Mouse (Mus musculus) CH12.LX (cell line): ENCODE data around the gene Nnat. TPM values are rescaled to one million over a fixed set of nuclear protein-coding genes. Genes with fewer than 3 reads are reported as not detected.

Experiments
- DNase-seq: peaks from one replicate; pipeline ENCODE4 v3.0.0-alpha.2; 2013; ENCODE audit errors: extremely low read depth
- H3K27ac ChIP-seq: 2 replicates; pipeline ENCODE4 v1.5.1; 2012; ENCODE audit warnings: low read depth, mild to moderate bottlenecking, control low read depth, moderate library complexity; ENCODE audit not compliant: insufficient read depth
- H3K27me3 ChIP-seq: replicated peaks from 2 replicates; pipeline ENCODE3; 2012; ENCODE audit warnings: inconsistent platforms
- H3K36me3 ChIP-seq, 2 experiments: replicated peaks in 1 of 2; 2 replicates each; pipeline versions ENCODE3 to v1.6.1; 2012; ENCODE audit warnings: inconsistent platforms in 1 of 2, low read length in 1 of 2, mild to moderate bottlenecking in 1 of 2, mixed read lengths in 1 of 2, moderate library complexity in 1 of 2; ENCODE audit not compliant: control insufficient read depth in 1 of 2, insufficient read depth in 1 of 2
- H3K4me1 ChIP-seq, 2 experiments: 2 replicates each; pipeline ENCODE4 v1.6.1; 2012; ENCODE audit warnings: inconsistent platforms in 1 of 2, moderate library complexity in 1 of 2; ENCODE audit not compliant: insufficient read depth in 2 of 2, control insufficient read depth in 1 of 2
- H3K4me2 ChIP-seq: 2 replicates; pipeline ENCODE4 v1.6.1; 2012; ENCODE audit warnings: low read depth, mild to moderate bottlenecking, control low read depth; ENCODE audit not compliant: poor library complexity, insufficient read depth, severe bottlenecking
- H3K4me3 ChIP-seq, 3 experiments: fragments of 150-350 bp in 1 of 3; sonication (generic) in 1 of 3; replicated peaks in 1 of 3; 2 replicates each; pipeline versions ENCODE3 to v1.5.1; 2011 to 2012; ENCODE audit warnings: low read depth in 2 of 3, low read length in 2 of 3, mild to moderate bottlenecking in 2 of 3, moderate library complexity in 2 of 3, control low read depth in 1 of 3, improper control_type of control experiment in 1 of 3, inconsistent platforms in 1 of 3, mixed read lengths in 1 of 3; ENCODE audit not compliant: poor library complexity in 1 of 3
- H3K79me2 ChIP-seq: replicated peaks from 2 replicates; pipeline ENCODE4 v1.6.1; 2012; ENCODE audit warnings: mild to moderate bottlenecking, moderate library complexity; ENCODE audit not compliant: control insufficient read depth, poor library complexity, insufficient read depth, severe bottlenecking; ENCODE audit errors: extremely low read depth
- H3K9ac ChIP-seq: 2 replicates; pipeline ENCODE4 v1.6.1; 2012; ENCODE audit warnings: low read depth, mild to moderate bottlenecking, control low read depth, moderate library complexity; ENCODE audit not compliant: insufficient read depth
- H3K9me3 ChIP-seq: replicated peaks from 2 replicates; pipeline ENCODE3; 2012; ENCODE audit warnings: low read length, inconsistent platforms, mixed read lengths
- CHD2 ChIP-seq: IDR thresholded peaks from 2 replicates; pipeline ENCODE4 v1.6.1; 2011; ENCODE audit warnings: low read length, improper control_type of control experiment
- CTCF ChIP-seq, 2 experiments: IDR thresholded peaks in 1 of 2; conservative IDR thresholded peaks in 1 of 2; 2 replicates each; pipeline ENCODE4 v1.5.1; 2011 to 2012; ENCODE audit warnings: low read depth in 2 of 2, low read length in 2 of 2, improper control_type of control experiment in 1 of 2, inconsistent platforms in 1 of 2, mild to moderate bottlenecking in 1 of 2, moderate library complexity in 1 of 2
- E2F4 ChIP-seq: IDR thresholded peaks from 2 replicates; pipeline ENCODE4 v1.6.1; 2011; ENCODE audit warnings: low read depth, low read length, improper control_type of control experiment; ENCODE audit not compliant: insufficient replicate concordance
- EP300 ChIP-seq: IDR thresholded peaks from 2 replicates; pipeline ENCODE4 v1.6.1; 2011; ENCODE audit warnings: low read length, improper control_type of control experiment
- ETS1 ChIP-seq: conservative IDR thresholded peaks from 2 replicates; pipeline ENCODE4 v1.6.1; 2012; ENCODE audit warnings: low read depth, mild to moderate bottlenecking, inconsistent platforms, low read length, improper control_type of control experiment, moderate library complexity
- HCFC1 ChIP-seq: IDR thresholded peaks from 2 replicates; pipeline ENCODE4 v1.6.1; 2012; ENCODE audit warnings: low read depth, mild to moderate bottlenecking, inconsistent platforms, low read length, improper control_type of control experiment
- IRF4 ChIP-seq: IDR thresholded peaks from 2 replicates; pipeline ENCODE4 v1.6.1; 2014; ENCODE audit warnings: low read depth, mild to moderate bottlenecking, inconsistent platforms, low read length, improper control_type of control experiment
- MAFK ChIP-seq: IDR thresholded peaks from 2 replicates; pipeline ENCODE4 v1.6.1; 2011; ENCODE audit warnings: low read length, improper control_type of control experiment; ENCODE audit not compliant: insufficient replicate concordance
- MAX ChIP-seq: IDR thresholded peaks from 2 replicates; pipeline ENCODE4 v1.6.1; 2011; ENCODE audit warnings: low read length, improper control_type of control experiment
- MAZ ChIP-seq: IDR thresholded peaks from 2 replicates; pipeline ENCODE4 v1.6.1; 2012; ENCODE audit warnings: low read depth, mild to moderate bottlenecking, inconsistent platforms, low read length, improper control_type of control experiment, moderate library complexity
- NRF1 ChIP-seq: IDR thresholded peaks from 2 replicates; pipeline ENCODE4 v1.6.1; 2014; ENCODE audit warnings: low read depth, mild to moderate bottlenecking, inconsistent platforms, low read length, improper control_type of control experiment, moderate library complexity
- POLR2AphosphoS2 ChIP-seq: IDR thresholded peaks from 2 replicates; pipeline ENCODE4 v1.6.1; 2011; ENCODE audit warnings: low read depth, low read length, improper control_type of control experiment
- RAD21 ChIP-seq: IDR thresholded peaks from 2 replicates; pipeline ENCODE4 v1.6.1; 2011; ENCODE audit warnings: low read depth, mild to moderate bottlenecking, low read length, improper control_type of control experiment, moderate library complexity
- TCF12 ChIP-seq: IDR thresholded peaks from 2 replicates; pipeline ENCODE4 v1.6.1; 2014; ENCODE audit warnings: low read depth, mild to moderate bottlenecking, inconsistent platforms, low read length, improper control_type of control experiment
- USF1 ChIP-seq: IDR thresholded peaks from 2 replicates; pipeline ENCODE4 v1.6.1; 2014; ENCODE audit warnings: low read depth, mild to moderate bottlenecking, inconsistent platforms, low read length, improper control_type of control experiment
- ZC3H11A ChIP-seq: IDR thresholded peaks from 2 replicates; pipeline ENCODE4 v1.6.1; 2012; ENCODE audit warnings: low read depth, mild to moderate bottlenecking, inconsistent platforms, low read length, improper control_type of control experiment
- ZMIZ1 ChIP-seq: IDR thresholded peaks from 2 replicates; pipeline ENCODE4 v1.6.1; 2012; ENCODE audit warnings: low read depth, mild to moderate bottlenecking, inconsistent platforms, low read length, improper control_type of control experiment
- dilution Hi-C: fragments of 300-500 bp; cut with MboI; formaldehyde crosslinking; loops from 2 replicates; pipeline ENCODE4 v1.14.3; 2020; ENCODE audit warnings: low sequenced_read_pairs; ENCODE audit not compliant: extremely low pct_unique_long_range_greater_than_20kb, extremely low pct_ligation_motif_present
- in situ Hi-C: fragments of 300-500 bp; cut with MboI; formaldehyde crosslinking; loops from 3 replicates; pipeline ENCODE4 v1.14.3; 2019; ENCODE audit warnings: low sequenced_read_pairs, low pct_ligation_motif_present, low pct_unique_long_range_greater_than_20kb, mixed read lengths
- polyA plus RNA-seq: library from polyadenylated mRNA; unstranded; fragments of >175 nt; gene quantifications from 2 replicates; pipeline ENCODE4 v1.2.1, GENCODE M21; 2012; ENCODE audit warnings: low read depth; ENCODE audit not compliant: insufficient read length
- total RNA-seq, 2 experiments: library from RNA; depleted of rRNA; stranded (reverse); fragments of 300-350 nt in 1 of 2; fragments of >200 nt in 1 of 2; gene quantifications; 2 replicates each; pipeline ENCODE4 v1.2.3; 2012 to 2014

Gene Nnat
- 0.38 and 0.76 TPM in 2 replicates for total RNA-seq (2012; rRNA removed)
- not detected in 2 replicates for total RNA-seq (2014; rRNA removed)
- polyA plus RNA-seq, result 0.19 and 0.84 TPM in 2 replicates

- peaks cover 17% of the 10 kb centered on the region for H3K9me3 ChIP-seq
- H3K79me2 ChIP-seq, result peaks cover 14% of the 10 kb centered on the region
- TF ChIP-seq MAFK, result no peak
- no peak for TF ChIP-seq POLR2AphosphoS2
- no peak for TF ChIP-seq HCFC1
- TF ChIP-seq, all 38 proteins: peak for 0
- Histone ChIP-seq H3K9ac (no peak within 1 kb of the TSS), H3K4me2 (no peak within 1 kb of the TSS), H3K4me1 (peaks cover 0 to 27% of the 10 kb centered on the region in 2 experiments; a peak in 2 of 4 replicates), H3K27ac (no peak within 1 kb of the TSS), H3K27me3 (no peaks in the 10 kb centered on the region), H3K4me3 (no peak within 1 kb of the TSS), H3K36me3 (peaks cover 15 to 66% of the 10 kb centered on the region in 2 experiments)
- dilution Hi-C loops, result no loop called here
- in situ Hi-C loops, result loop anchor here (25.0 kb wide), 1 partner anchor 423 kb away; the partner anchor contains the start of gene Samhd1
- DNase-seq, result no peak
These were observed at the start of gene Nnat for GRCm38 (mm10) chr2:157559858-157560257. TSS of gene Nnat (plus strand) at chr2:157560078.

GRCm38 (mm10) chr2:157512859-157513258 lies 47.0 kb upstream of the Nnat start:
- no peak overlapping the region for H3K4me3 ChIP-seq
- no peaks in the 10 kb centered on the region for H3K79me2 ChIP-seq
- dilution Hi-C loops (no loop called here), in situ Hi-C loops (no loop called here)
- no peak for DNase-seq
- H3K4me2 ChIP-seq, result no peak overlapping the region
- H3K36me3 ChIP-seq, result no peaks in the 10 kb centered on the region
- H3K9me3 ChIP-seq, result no peaks in the 10 kb centered on the region
- no peak for TF ChIP-seq POLR2AphosphoS2
- no peak for TF ChIP-seq ETS1
- no peak for TF ChIP-seq ZMIZ1
- TF ChIP-seq USF1, result no peak
- no peak for TF ChIP-seq CTCF (conservative IDR thresholded peaks at IDR 0.05 in 1 of 2, IDR thresholded peaks at IDR 0.05 in 1 of 2; ENCODE audit: low read depth in 2 of 2, low read length in 2 of 2)
- no peak for TF ChIP-seq MAX
- TF ChIP-seq RAD21, result no peak
- TF ChIP-seq MAZ, result no peak
- no peak for TF ChIP-seq ZC3H11A
- no peak for TF ChIP-seq CHD2
- TF ChIP-seq MAFK, result no peak
- no peak for TF ChIP-seq E2F4
- no peak for TF ChIP-seq NRF1
- TF ChIP-seq TCF12, result no peak
- no peak for TF ChIP-seq IRF4
- no peak for TF ChIP-seq EP300
- H3K4me1 ChIP-seq, result no peaks in the 10 kb centered on the region
- no peak overlapping the region for H3K9ac ChIP-seq
- H3K27ac ChIP-seq, result no peak overlapping the region
- H3K27me3 ChIP-seq, result peaks cover 96% of the 10 kb centered on the region
